Mouse (Mus musculus): ENCODE results near the gene Lcn4.

The Lcn4 gene

GRCm38 (mm10) chr2:26634629-26635488, 36.2 kb downstream of the Lcn4 start:
- DNase-seq: no peak

- DNase-seq: no peak
Observed at GRCm38 (mm10) chr2:26633953-26634530, 37.0 kb downstream of the Lcn4 start.

DNA sequence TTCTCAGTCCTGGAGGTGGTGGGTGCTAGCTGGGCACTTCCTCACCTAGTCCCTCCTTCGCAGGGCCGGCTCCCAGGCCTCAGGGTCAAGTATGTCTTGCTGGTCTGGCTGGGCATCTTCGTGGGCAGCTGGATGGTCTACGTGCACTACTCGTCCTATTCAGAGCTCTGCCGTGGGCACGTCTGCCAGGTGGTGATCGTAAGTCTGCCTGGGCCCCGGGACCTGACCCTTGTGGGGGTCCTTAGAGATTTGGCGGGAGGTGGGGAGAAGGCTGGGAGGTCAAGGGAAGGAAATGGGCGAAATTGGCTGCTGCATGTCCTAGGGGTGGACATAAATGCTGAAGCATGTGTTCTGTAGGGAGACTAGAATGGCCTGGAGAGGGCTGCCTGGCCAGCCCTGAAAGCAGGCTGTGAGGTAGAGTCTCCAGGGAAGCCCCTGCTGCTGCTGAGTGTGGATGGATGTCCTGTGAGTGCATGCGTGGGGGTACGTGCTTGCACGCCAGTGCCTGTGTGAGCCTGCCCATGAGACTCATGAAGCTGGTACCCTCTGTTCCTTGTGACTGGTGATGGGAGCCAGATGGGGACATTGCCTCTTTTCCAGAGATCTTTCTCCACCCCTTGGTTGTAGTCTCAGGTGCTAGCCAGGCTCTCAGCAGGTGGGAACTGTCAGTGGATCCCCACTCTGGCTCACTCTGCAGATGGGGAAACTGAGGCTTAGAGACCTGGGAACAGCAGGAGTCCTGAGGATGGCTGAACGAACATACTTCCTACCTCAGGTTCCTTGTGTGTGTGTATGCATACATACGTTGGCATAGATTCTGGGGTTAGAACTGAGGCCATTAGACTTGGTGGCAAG, 38.3 kb downstream of the Lcn4 start:
- DNase-seq: no peak

DNA sequence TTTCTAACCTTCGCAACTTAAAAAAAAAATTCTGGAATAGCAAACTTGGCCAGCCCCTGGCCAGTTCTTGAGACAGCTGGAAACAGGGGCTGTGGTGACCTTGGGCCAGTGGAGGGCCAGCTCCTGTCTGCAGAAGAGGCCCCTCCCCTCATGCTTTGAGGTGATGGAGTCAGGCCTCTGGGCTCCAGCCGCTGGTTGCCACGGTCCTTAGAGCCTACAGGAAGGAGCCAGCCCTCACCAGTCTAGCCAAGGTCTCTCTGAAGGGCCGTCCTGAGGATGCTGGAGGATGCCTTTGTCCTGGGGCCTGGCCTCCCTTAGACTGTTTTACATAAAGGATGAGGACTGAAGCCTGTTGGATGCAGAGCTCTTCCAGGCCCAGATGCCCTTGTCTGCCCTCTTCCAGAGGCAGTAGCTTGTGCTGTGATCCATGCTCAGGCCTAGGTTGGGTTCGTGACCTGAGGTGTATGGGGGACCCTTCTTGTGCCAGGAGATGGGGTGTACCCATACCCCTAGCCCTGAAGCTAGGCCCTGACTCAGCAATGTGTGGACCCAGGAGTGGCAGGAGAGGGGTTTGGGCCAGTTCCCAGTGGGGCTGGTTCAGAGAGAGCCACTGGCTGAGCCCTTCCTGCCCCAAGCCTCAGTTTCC, 42.2 kb downstream of the Lcn4 start:
- DNase-seq: peak; percentile 39

GRCm38 (mm10) chr2:26627921-26628739, 43.0 kb downstream of the Lcn4 start, which contains the start of gene Fam69b:
Gene Fam69b, plus strand, starts transcription at chr2:26628457.
- DNase-seq: peak; percentile 87

DNA sequence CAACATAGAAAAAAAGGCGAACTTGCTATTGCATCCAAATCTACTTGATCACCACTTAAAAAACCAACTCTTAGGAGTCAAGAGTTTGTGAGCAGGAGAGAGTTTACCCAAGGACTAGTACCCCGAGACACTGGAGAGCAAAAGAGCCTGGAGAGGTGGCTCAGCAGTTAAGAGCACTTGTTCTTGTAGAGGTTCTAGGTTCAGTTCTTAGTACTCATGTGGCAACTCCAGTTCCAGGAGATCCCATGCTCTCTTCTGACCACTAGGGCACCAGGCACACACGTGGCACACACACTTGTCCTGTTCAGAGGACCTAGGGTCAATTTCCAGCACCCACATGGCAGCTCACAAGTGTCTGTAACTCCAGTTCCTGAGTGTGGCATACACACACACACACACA, 45.0 kb downstream of the Lcn4 start:
- DNase-seq: no peak

GRCm38 (mm10) chr2:26625419-26625818, 45.7 kb downstream of the Lcn4 start:
- DNase-seq: no peak

GRCm38 (mm10) chr2:26622984-26623383, 48.1 kb downstream of the Lcn4 start:
- DNase-seq: no peak

DNA sequence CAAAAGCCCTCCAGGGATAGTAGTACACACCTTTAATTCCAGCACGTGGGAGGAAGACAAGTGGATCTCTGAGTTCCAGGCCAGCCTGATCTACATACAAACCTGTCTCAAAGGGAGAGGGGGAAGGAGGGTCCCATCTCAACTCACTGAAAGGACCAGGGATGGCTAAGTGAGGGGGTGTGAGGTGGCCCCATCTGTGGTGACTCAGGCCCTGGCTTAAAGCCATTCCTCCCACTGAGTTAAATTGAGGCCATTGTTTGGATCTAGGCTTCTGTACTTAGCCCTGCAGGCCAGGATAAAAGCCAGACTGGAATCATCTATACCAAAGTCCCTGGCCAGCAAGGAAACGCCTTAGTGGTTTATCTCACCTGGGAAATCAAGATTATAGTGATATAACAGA, 49.8 kb downstream of the Lcn4 start:
- DNase-seq: no peak

GRCm38 (mm10) chr2:26617928-26618327, 53.2 kb downstream of the Lcn4 start:
- no peak for DNase-seq
